Mouse (Mus musculus) small intestine, adult 2 months (tissue): ENCODE results near the gene U2surp. TPM values are rescaled to one million over a fixed set of nuclear protein-coding genes. Genes with fewer than 3 reads are reported as not detected.

Experiments used
- H3K27ac ChIP-seq: fragments of 200-500 bp; 2 replicates; pipeline ENCODE4 v1.5.1; 2012; ENCODE audit warnings: low read depth, low read length, control low read depth, inconsistent platforms; ENCODE audit not compliant: insufficient read depth
- H3K27me3 ChIP-seq: fragments of 200-500 bp; 2 replicates; pipeline ENCODE4 v1.6.1; 2012; ENCODE audit warnings: mild to moderate bottlenecking, moderate library complexity, low read length, inconsistent platforms; ENCODE audit not compliant: control insufficient read depth, insufficient read depth
- H3K36me3 ChIP-seq: fragments of 200-500 bp; 2 replicates; pipeline ENCODE4 v1.6.1; 2012; ENCODE audit warnings: mild to moderate bottlenecking, low read length, control low read depth, inconsistent platforms; ENCODE audit not compliant: control insufficient read depth, insufficient read depth
- H3K4me1 ChIP-seq: fragments of 200-500 bp; 2 replicates; pipeline ENCODE4 v1.6.1; 2012; ENCODE audit warnings: low read length, inconsistent platforms, mixed read lengths; ENCODE audit not compliant: control insufficient read depth, insufficient read depth, insufficient read length
- H3K4me3 ChIP-seq: fragments of 200-500 bp; 2 replicates; pipeline ENCODE4 v1.5.1; 2012; ENCODE audit warnings: low read depth, mild to moderate bottlenecking, control low read depth, inconsistent platforms, low read length, moderate library complexity
- CTCF ChIP-seq: fragments of 200-500 bp; IDR thresholded peaks from 2 replicates; pipeline ENCODE4 v1.5.1; 2012; ENCODE audit warnings: low read depth, mild to moderate bottlenecking, control low read depth, inconsistent platforms, low read length, moderate library complexity, mixed read lengths; ENCODE audit not compliant: insufficient replicate concordance, insufficient read length; ENCODE audit errors: extremely low read depth
- POLR2A ChIP-seq: fragments of 200-500 bp; IDR thresholded peaks from 2 replicates; pipeline ENCODE4 v1.6.1; 2012; ENCODE audit warnings: low read depth, mild to moderate bottlenecking, control low read depth, inconsistent platforms, low read length, moderate library complexity
- WGBS: fragments of 180-500 bp; shearing (Covaris S2); methylation state at CpG from one replicate; pipeline ENCODE4 v1.1.7; 2018; 5-methylcytosine and 5-hydroxymethylcytosine counted together
- polyA plus RNA-seq: library from polyadenylated mRNA; depleted of rRNA; stranded (reverse); fragments of >200 nt; gene quantifications from 2 replicates; pipeline ENCODE4 v1.2.3, GENCODE M21; 2012

The U2surp gene
- polyA plus RNA-seq, 1 experiment, result 0.67 TPM

DNA sequence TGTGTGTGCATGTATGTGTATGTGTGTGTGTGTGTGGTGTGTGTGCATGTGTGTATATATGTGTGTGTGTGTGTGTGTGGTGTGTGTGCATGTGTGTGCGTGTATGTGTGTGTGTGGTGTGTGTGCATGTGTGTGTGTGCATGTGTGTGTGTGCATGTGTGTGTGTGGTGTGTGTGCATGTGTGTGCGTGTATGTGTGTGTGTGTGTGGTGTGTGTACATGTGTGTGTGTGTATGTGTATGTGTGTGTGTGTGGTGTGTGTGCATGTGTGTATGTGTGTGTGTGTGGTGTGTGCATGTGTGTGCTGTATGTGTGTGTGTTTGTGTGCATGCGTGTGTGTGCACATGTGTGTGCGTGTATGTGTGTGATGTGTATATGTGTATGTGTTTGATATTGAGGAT is 32.8 kb upstream of the U2surp start:
- Histone ChIP-seq H3K4me1 (no peaks in the 10 kb centered on the region), H3K27ac (no peak overlapping the region), H3K4me3 (no peak overlapping the region), H3K27me3 (peaks cover 6% of the 10 kb centered on the region; the same call in 1 of the 2 replicates), H3K36me3 (no peaks in the 10 kb centered on the region)
- 97% methylated on average over 4 of the region's 4 CpGs for WGBS
- TF ChIP-seq POLR2A (no peak), CTCF (no peak)

DNA sequence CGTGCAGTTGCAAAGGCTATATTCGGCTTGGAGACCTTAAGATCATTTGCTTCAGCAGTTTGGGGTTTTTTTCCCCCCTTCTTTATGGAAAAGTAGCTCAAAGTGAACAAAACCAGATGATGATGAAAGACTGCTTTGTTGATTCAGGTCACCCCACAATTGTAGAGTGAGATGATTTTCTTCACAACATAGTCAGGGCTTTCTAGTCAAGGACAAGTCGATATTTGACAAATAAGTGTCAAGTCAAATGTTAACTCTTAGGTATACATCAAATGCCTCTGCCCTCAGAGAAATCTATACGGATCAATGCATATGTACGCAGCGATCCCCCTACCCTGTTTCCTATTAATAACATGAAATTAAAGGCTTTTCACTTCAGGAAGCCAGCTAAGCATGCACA is 30.7 kb upstream of the U2surp start:
- H3K4me1 ChIP-seq, result no peaks in the 10 kb centered on the region
- H3K27ac ChIP-seq, result no peak overlapping the region
- H3K27me3 ChIP-seq, result peaks cover 6% of the 10 kb centered on the region; the same call in 1 of the 2 replicates
- WGBS, result 47% methylated on average over 6 of the region's 6 CpGs
- no peaks in the 10 kb centered on the region for H3K36me3 ChIP-seq
- TF ChIP-seq POLR2A, result no peak
- no peak for TF ChIP-seq CTCF
- H3K4me3 ChIP-seq, result no peak overlapping the region

DNA sequence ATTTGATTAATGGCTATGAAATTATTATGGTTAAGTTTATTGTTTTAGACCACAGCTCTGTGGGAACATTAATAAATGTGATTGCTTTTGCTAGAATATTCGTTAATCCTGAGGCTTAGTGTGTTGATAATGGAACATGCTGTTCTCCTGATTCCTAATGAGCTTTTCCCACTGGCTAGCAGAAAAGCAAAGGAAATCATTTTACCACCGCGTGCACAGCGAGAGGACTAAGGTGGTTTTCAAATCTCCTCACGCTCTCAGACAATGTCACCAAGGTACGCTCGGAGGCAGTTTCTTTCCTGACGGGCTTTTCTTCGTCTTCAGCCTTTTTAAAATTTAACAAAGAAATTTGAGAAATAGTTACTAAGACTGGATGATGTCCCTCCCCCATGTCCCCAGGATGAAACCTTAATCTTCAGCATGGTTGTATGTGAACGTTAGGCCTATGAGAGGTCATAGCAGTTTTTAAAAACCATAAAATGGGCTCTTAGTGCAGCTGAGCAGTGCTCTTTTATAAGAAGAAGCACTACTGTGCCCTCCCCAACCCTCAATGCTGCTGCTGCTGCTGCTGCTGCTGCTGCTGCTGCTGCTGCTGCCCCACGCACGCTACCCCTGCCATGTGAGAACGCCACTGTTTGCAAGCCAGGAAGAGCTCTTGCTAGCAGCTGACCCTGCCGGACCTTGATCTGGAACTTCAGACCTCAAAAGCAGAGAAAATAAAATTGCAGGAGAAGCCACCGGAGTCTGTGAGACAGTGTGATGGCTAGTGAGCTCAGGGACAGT is 30.0 kb upstream of the U2surp start:
- no peak overlapping the region for H3K27ac ChIP-seq
- no peak overlapping the region for H3K4me3 ChIP-seq
- TF ChIP-seq POLR2A (no peak), CTCF (no peak)
- H3K36me3 ChIP-seq, result no peaks in the 10 kb centered on the region
- H3K27me3 ChIP-seq, result peaks cover 6% of the 10 kb centered on the region; the same call in 1 of the 2 replicates
- H3K4me1 ChIP-seq, result no peaks in the 10 kb centered on the region
- 67% methylated on average over 15 of the region's 15 CpGs for WGBS

GRCm38 (mm10) chr9:95541208-95541607 is 29.4 kb upstream of the U2surp start:
- TF ChIP-seq POLR2A (no peak), CTCF (no peak)
- no peaks in the 10 kb centered on the region for H3K4me1 ChIP-seq
- peaks cover 4% of the 10 kb centered on the region; the same call in 1 of the 2 replicates for H3K27me3 ChIP-seq
- no peak overlapping the region for H3K4me3 ChIP-seq
- no peak overlapping the region for H3K27ac ChIP-seq
- no peaks in the 10 kb centered on the region for H3K36me3 ChIP-seq

- no peak overlapping the region for H3K27ac ChIP-seq
- TF ChIP-seq CTCF (peak; percentile 88; the same call in 1 of the 2 replicates), POLR2A (no peak)
- peaks cover 4% of the 10 kb centered on the region; the same call in 1 of the 2 replicates for H3K27me3 ChIP-seq
- no peak overlapping the region for H3K4me3 ChIP-seq
- H3K36me3 ChIP-seq, result no peaks in the 10 kb centered on the region
- WGBS, result 40% methylated on average over 4 of the region's 4 CpGs
- H3K4me1 ChIP-seq, result no peaks in the 10 kb centered on the region
Measured at GRCm38 (mm10) chr9:95540487-95540886, 28.7 kb upstream of the U2surp start.

GRCm38 (mm10) chr9:95539176-95539800 is 27.5 kb upstream of the U2surp start:
- H3K4me1 ChIP-seq, result no peaks in the 10 kb centered on the region
- H3K4me3 ChIP-seq, result no peak overlapping the region
- no peak overlapping the region for H3K27ac ChIP-seq
- TF ChIP-seq POLR2A (no peak), CTCF (no peak)
- WGBS, result 72% methylated on average over 2 of the region's 2 CpGs
- peaks cover 4% of the 10 kb centered on the region; the same call in 1 of the 2 replicates for H3K27me3 ChIP-seq
- H3K36me3 ChIP-seq, result no peaks in the 10 kb centered on the region

DNA sequence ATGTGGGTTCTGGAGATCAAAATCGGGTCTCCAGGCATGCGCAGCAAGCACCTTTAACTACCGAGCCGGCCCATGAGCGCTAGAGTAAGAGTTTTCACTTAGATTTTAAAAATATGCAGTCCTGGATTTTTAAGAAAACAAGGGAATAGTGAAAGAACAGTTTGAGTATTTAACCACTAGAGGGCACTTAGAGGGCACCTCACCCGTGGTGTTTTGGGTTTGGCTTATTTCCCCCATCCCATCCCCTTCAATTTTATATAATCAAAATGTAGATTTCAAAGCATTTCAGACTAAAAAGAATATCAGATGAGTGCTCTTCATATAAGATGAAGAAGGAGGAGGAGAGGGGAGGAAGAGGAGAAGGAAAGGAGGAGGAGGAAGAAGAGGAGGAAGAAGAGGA is 22.0 kb upstream of the U2surp start:
- Histone ChIP-seq H3K4me1 (no peaks in the 10 kb centered on the region), H3K36me3 (no peaks in the 10 kb centered on the region), H3K27me3 (no peaks in the 10 kb centered on the region), H3K27ac (no peak overlapping the region), H3K4me3 (no peak overlapping the region)
- WGBS, result 37% methylated on average over 6 of the region's 6 CpGs
- no peak for TF ChIP-seq POLR2A
- peak; percentile 33; the same call in 1 of the 2 replicates for TF ChIP-seq CTCF
